Mouse (Mus musculus): ENCODE measurements around the gene Mdga2. TPM values are rescaled to one million over a fixed set of nuclear protein-coding genes. Genes with fewer than 3 reads are reported as not detected.

The Mdga2 gene
- polyA plus RNA-seq, 1 experiment = 0.76 TPM

DNA sequence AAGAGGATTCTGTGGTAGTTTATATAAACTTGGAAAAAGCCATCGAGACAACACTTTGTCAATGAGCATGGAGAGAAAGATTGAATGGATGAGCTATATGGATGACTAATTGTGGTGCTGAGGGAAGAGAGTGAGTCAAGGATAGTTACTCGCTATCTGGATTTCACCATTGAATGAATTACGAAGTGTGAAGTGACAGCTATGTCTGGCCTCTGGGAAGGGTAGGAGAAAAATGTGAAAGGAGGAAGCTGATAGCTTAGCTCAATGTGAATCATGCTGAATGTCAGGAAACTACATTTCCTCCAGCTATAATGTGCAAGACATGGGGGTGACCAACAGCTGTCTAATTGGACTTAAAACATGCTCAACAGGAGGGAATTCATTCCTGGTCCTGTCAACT, 487.8 kb downstream of the Mdga2 start:
- no peaks in the 10 kb centered on the region; the same call in 1 of the 2 replicates for H3K4me1 ChIP-seq (ENCODE audit: control insufficient read depth, insufficient read depth, low read length)
- H3K4me3 ChIP-seq (ENCODE audit: insufficient read depth, low read length) = no peak overlapping the region
- H3K27ac ChIP-seq (ENCODE audit: insufficient read depth, low read length) = no peak overlapping the region
- no peak for TF ChIP-seq CTCF (IDR thresholded peaks at IDR 0.05; ENCODE audit: borderline replicate concordance, insufficient read depth, low read length)
- TF ChIP-seq POLR2A (IDR thresholded peaks at IDR 0.05; ENCODE audit: low read depth, low read length) = no peak

DNA sequence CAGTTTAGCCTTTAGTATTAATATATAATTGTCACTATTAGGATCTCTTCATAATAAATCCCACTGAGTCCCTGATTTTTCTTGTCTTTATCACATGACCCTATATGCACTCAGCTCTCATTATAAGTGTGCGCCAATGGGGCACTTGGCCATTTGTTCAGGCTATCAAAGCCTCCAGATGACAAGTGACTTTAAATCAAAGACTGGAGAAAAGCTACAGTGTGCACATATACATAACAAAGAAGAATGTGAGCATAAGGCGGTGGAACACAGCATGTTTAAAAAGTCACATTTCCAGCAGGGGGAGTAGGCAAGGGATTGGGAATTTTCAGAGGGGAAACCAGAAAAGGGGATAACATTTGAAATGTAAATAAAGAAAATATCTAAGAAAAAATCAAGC, 497.9 kb downstream of the Mdga2 start:
- TF ChIP-seq POLR2A (IDR thresholded peaks at IDR 0.05; ENCODE audit: low read depth, low read length) = no peak
- no peak for TF ChIP-seq CTCF (IDR thresholded peaks at IDR 0.05; ENCODE audit: borderline replicate concordance, insufficient read depth, low read length)
- H3K27ac ChIP-seq (ENCODE audit: insufficient read depth, low read length) = no peak overlapping the region
- no peaks in the 10 kb centered on the region for H3K4me1 ChIP-seq (ENCODE audit: control insufficient read depth, insufficient read depth, low read length)
- no peak overlapping the region for H3K4me3 ChIP-seq (ENCODE audit: insufficient read depth, low read length)

DNA sequence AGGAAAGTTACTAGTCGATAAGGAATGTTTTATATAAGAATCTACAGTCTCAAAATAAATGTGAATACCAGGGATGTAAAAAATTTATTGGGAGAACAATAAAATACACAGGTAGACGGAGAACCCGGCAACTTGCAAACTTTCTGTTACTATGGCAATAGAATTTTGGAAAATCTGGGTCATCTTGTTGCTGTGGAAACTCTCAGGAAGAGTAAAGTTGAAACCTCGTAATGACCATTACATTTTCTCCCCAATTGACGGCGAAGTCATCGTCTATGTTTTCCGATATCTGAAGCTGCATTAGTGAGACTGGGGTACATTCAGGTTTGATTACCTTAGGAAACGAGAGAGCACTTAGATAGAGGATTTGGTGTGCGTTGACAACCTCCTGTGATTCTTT, 514.0 kb downstream of the Mdga2 start:
- TF ChIP-seq CTCF (IDR thresholded peaks at IDR 0.05; ENCODE audit: borderline replicate concordance, insufficient read depth, low read length) = no peak
- no peak for TF ChIP-seq POLR2A (IDR thresholded peaks at IDR 0.05; ENCODE audit: low read depth, low read length)
- no peaks in the 10 kb centered on the region for H3K4me1 ChIP-seq (ENCODE audit: control insufficient read depth, insufficient read depth, low read length)
- H3K4me3 ChIP-seq (ENCODE audit: insufficient read depth, low read length) = no peak overlapping the region
- no peak overlapping the region for H3K27ac ChIP-seq (ENCODE audit: insufficient read depth, low read length)

DNA sequence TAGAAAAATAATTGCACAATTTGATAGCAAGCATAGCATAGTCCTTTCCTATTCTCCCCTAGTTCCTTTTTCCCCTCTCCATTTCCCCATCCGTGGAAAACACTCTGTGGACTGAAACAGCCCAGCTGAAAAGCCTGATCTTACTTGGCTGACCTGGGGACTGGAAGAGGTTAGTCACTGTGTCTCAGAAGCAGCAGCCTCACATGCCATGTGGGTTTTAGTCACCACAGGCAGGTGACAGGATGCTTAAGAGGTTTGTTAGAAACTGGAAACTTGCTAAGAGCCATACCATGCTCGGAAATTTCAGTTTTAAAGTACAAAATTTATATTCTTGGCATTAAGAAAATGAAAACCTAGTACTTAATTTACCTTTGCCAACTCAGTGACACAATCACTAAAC, 514.9 kb downstream of the Mdga2 start:
- no peak overlapping the region for H3K27ac ChIP-seq (ENCODE audit: insufficient read depth, low read length)
- H3K4me1 ChIP-seq (ENCODE audit: control insufficient read depth, insufficient read depth, low read length) = no peaks in the 10 kb centered on the region
- TF ChIP-seq POLR2A (IDR thresholded peaks at IDR 0.05; ENCODE audit: low read depth, low read length) (no peak), CTCF (IDR thresholded peaks at IDR 0.05; ENCODE audit: borderline replicate concordance, insufficient read depth, low read length) (no peak)
- no peak overlapping the region for H3K4me3 ChIP-seq (ENCODE audit: insufficient read depth, low read length)

DNA sequence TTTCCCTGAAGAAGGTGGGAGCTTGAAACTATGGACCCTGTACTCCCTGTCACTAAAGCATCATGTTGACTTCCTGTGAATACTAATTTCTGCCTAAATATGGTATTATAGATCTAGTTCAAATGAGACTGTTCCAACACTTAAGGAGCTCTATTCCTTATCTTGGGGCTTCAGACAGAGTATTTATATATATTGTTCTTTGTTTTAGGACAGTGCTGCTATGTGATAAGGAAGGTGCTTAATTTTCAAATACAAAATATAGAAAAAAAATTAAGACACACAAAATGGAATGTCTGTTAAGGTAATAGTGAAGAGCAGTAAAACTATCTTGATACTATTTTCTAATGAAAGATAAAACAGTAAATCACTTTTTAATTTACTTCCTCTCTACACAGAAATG, 517.3 kb downstream of the Mdga2 start:
- TF ChIP-seq POLR2A (IDR thresholded peaks at IDR 0.05; ENCODE audit: low read depth, low read length) = no peak
- TF ChIP-seq CTCF (IDR thresholded peaks at IDR 0.05; ENCODE audit: borderline replicate concordance, insufficient read depth, low read length) = no peak
- Histone ChIP-seq H3K27ac (ENCODE audit: insufficient read depth, low read length) (no peak overlapping the region), H3K4me1 (ENCODE audit: control insufficient read depth, insufficient read depth, low read length) (no peaks in the 10 kb centered on the region), H3K4me3 (ENCODE audit: insufficient read depth, low read length) (no peak overlapping the region)

DNA sequence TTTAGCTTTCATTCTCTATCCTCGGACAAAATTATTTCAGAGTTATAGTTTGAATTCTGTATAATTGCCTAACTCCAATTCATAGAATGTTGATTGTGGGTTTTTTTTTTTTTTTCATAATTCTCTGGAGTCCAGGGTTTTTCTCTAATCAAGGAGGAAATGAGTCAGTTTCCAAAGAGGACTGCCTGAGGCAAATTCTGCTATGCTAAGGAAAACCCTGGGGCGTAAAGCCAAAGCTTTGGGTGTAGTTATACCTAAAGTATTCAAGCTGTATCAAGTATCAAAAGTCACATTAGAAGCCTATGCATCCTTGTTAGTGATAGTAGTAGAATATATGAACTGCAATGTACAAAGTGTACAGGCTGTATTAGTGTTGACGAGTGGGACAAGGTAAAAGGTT, 519.6 kb downstream of the Mdga2 start:
- TF ChIP-seq CTCF (IDR thresholded peaks at IDR 0.05; ENCODE audit: borderline replicate concordance, insufficient read depth, low read length) = no peak
- TF ChIP-seq POLR2A (IDR thresholded peaks at IDR 0.05; ENCODE audit: low read depth, low read length) = no peak
- H3K4me3 ChIP-seq (ENCODE audit: insufficient read depth, low read length) = no peak overlapping the region
- no peak overlapping the region for H3K27ac ChIP-seq (ENCODE audit: insufficient read depth, low read length)
- no peaks in the 10 kb centered on the region for H3K4me1 ChIP-seq (ENCODE audit: control insufficient read depth, insufficient read depth, low read length)

DNA sequence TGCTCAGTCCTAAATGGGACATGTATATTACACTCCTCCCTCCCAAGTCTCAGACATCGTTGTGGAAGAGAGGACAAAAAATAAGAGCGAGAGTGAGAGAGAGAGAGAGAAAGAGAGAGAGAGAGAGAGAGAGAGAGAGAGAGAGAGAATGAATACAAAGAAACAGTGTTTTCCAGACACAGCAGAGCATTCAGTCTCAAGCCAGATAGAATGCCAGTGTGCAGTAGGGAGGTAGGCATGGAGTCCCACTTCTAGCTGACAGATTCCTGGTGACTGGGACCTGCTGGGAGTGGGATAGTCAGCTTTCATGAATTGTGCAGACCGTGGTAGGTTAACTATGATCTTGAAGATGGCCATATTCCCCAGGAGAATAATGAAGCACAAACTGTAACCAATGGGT, 542.8 kb downstream of the Mdga2 start:
- Histone ChIP-seq H3K4me1 (ENCODE audit: control insufficient read depth, insufficient read depth, low read length) (no peaks in the 10 kb centered on the region), H3K4me3 (ENCODE audit: insufficient read depth, low read length) (no peak overlapping the region), H3K27ac (ENCODE audit: insufficient read depth, low read length) (no peak overlapping the region)
- no peak for TF ChIP-seq CTCF (IDR thresholded peaks at IDR 0.05; ENCODE audit: borderline replicate concordance, insufficient read depth, low read length)
- TF ChIP-seq POLR2A (IDR thresholded peaks at IDR 0.05; ENCODE audit: low read depth, low read length) = no peak

DNA sequence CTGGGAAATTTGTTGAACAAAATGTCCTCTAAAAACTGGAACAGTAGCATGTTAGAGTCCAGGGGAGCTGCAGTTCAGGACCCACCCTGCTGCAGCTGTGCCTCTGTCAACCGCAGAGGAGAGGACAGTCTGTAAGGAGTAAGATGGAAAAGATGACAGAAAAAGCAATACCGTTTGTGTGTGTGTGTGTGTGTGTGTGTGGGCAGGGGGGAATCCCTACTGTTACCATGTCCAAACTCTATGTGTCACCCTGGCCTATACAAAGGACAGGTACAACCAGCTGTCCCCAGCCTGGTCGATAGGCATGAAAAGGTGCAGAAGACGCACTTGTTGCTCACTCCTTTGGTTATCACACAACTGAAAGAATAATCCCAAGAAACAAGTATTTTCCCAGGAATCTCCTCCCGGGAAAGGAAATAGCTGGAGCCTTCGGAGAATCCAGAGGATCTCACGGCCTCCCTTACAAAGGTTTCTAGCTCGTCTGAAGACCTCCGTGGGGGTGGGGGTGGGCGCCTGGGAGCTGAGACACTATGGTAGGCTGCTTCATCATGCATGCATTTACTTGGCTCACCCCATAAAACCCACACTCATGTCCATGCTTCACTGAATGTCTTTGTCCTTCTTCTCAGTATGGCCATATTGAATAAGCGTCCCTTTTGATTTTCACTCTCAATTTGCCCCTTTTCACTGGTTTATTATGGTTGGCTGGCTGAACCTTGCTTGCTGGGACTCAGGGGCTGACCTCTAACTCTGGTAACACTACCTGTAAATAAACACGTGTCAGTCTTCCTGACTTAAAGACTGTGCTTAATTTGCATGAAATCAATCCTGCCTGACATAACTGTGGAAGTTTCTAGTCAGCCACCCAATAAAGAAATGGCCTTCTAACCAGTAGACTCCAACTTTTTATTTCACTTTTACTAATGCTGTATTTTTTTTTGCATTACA, 573.5 kb downstream of the Mdga2 start:
- TF ChIP-seq CTCF (IDR thresholded peaks at IDR 0.05; ENCODE audit: borderline replicate concordance, insufficient read depth, low read length) (no peak), POLR2A (IDR thresholded peaks at IDR 0.05; ENCODE audit: low read depth, low read length) (no peak)
- Histone ChIP-seq H3K27ac (ENCODE audit: insufficient read depth, low read length) (no peak overlapping the region), H3K4me3 (ENCODE audit: insufficient read depth, low read length) (no peak overlapping the region), H3K4me1 (ENCODE audit: control insufficient read depth, insufficient read depth, low read length) (no peaks in the 10 kb centered on the region)

DNA sequence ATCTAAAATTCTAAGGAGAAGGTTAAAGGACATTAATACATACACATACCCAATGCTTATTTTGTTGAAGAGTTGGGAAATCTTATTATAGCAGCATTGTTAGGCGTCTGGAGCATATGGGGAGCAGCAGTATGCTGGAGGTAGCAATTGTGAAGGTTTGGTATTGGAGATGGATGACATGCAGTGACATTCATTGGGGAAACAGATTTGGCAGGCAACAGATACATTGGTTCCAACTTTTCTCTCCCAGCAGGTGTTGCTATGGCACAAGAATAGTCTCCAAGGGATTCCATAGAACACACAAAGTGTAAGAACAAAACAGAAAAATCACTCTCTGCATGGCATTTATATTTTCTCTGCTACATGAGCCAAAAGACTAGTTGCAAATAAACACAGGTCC, 581.9 kb downstream of the Mdga2 start:
- Histone ChIP-seq H3K4me3 (ENCODE audit: insufficient read depth, low read length) (no peak overlapping the region), H3K27ac (ENCODE audit: insufficient read depth, low read length) (no peak overlapping the region), H3K4me1 (ENCODE audit: control insufficient read depth, insufficient read depth, low read length) (no peaks in the 10 kb centered on the region)
- TF ChIP-seq POLR2A (IDR thresholded peaks at IDR 0.05; ENCODE audit: low read depth, low read length) = no peak
- TF ChIP-seq CTCF (IDR thresholded peaks at IDR 0.05; ENCODE audit: borderline replicate concordance, insufficient read depth, low read length) = no peak

DNA sequence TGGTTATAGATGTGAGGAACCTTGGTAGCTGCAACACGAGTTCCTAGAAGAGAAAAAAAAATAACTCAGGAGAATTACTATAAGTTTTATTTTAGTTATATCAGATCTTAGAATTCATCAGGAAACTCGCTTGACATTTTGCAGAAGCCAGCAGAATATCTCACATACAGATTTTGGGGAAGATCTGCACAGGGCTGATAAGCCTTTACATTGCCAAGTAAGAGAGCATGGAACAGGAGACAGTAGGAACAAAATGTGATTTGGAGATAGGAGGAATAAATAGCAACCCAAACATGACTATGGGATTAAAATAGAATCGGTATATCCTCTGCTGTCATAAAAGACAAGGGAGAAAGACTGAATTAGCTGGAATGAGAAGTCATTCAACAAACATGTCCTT, 602.4 kb downstream of the Mdga2 start:
- Histone ChIP-seq H3K4me3 (ENCODE audit: insufficient read depth, low read length) (no peak overlapping the region), H3K4me1 (ENCODE audit: control insufficient read depth, insufficient read depth, low read length) (no peaks in the 10 kb centered on the region), H3K27ac (ENCODE audit: insufficient read depth, low read length) (no peak overlapping the region)
- no peak for TF ChIP-seq POLR2A (IDR thresholded peaks at IDR 0.05; ENCODE audit: low read depth, low read length)
- no peak for TF ChIP-seq CTCF (IDR thresholded peaks at IDR 0.05; ENCODE audit: borderline replicate concordance, insufficient read depth, low read length)

Data from embryonic fibroblast, embryonic 13.5 days (primary cell).